Mouse (Mus musculus) megakaryocyte-erythroid progenitor cell, adult 5-6 weeks (primary cell): ENCODE measurements around the gene Mllt3. TPM values are rescaled to one million over a fixed set of nuclear protein-coding genes. Genes with fewer than 3 reads are reported as not detected.

Source experiments
- ATAC-seq: replicated peaks from 2 replicates; pipeline ENCODE4 v1.8.0; 2016; ENCODE audit warnings: mild to moderate bottlenecking, inconsistent platforms; ENCODE audit not compliant: severe bottlenecking, poor library complexity, low FRiP score, low TSS enrichment
- total RNA-seq, 2 experiments: library from RNA; stranded (forward) in 1 of 2; stranded (reverse) in 1 of 2; fragments of 200-1000, 215-1000 nt in 1 of 2; fragments of >200 nt in 1 of 2; fragmentation: Nextera tagmentation in 1 of 2; gene quantifications; 2 replicates each; pipeline ENCODE4 v1.2.3; 2014 to 2017

Gene Mllt3
- total RNA-seq, 2 experiments from 2014 or later: 74.7 to 125 TPM

DNA sequence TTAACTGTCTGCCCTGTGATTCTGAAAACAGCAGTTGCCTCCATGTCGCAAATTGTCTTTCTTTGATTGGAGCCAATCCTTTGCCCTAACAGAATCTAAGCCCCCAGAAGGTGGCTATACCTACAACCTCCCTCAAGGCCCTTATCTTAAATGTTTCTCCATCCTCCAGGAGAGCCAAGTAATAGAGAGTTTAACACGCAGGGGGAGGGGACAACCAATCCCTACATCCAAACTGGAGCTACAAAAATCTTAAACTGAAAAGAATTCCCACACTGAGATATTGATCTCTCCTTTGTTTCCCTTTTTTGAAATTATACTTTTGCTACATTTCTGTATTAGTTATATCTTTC lies 281.7 kb downstream of the Mllt3 start:
- ATAC-seq: peak; percentile 59

DNA sequence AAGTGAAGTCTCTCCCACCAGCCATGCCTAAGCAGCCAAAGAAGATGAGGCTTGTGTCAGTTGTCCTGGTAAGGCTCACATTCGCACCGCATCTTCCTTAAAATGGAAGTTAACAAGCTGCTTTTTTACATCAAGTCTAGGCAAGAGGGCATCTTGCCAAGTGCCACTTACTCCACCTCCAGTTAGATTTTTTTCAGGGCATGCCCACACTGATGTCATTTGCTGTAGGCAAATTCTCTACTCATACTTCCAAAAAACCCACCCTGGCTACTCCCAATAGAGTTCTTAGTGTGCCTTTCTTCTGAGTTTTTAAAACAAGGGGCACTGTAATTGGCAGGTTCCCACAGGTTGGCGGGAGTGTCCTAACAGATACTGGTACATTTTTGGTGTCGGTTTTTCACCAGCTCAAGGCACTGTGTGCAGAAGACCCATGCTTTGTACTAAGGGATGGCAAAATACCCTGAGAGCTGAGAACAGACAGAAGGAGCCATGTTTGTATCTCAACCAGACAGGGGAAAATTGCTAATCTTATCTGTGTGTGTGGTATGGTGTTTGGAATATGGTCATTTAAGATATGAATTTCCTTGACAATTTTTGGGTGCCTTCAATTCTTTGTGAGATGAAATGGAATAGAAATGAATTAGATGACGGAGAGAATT lies 282.2 kb downstream of the Mllt3 start:
- peak; percentile 96 for ATAC-seq

DNA sequence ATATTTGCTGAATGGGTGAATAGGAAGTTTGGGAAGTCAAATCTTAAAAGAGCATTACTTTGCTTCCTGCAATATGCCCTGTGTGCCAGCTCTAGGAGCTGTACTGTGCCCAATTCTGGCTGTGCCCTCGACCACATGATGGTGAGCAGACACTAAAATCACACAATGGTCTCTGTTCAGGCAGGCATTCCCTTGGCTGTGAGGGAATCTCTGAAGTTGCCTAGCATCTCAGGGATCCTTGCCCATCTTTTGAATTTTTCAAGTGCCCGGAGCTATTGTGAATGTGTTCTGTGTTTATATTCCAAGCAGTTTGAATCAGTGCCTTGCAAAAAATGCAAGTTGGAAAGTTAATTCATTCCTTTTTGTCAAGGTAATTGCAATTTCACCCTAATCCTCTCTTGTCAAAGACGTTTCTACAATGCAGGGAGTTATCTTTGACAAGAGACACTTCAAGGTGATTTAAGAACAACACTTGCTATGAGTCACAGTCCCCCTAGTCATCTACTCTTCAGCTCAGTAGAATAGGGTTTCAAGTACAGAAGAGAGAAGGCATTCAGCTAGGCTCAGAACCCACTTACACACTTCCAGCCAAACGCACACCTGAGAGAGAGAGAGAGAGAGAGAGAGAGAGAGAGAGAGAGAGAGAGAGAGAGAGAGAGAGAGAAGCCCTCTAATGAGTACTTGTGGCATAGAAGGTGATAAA lies 283.5 kb downstream of the Mllt3 start:
- no peak for ATAC-seq

DNA sequence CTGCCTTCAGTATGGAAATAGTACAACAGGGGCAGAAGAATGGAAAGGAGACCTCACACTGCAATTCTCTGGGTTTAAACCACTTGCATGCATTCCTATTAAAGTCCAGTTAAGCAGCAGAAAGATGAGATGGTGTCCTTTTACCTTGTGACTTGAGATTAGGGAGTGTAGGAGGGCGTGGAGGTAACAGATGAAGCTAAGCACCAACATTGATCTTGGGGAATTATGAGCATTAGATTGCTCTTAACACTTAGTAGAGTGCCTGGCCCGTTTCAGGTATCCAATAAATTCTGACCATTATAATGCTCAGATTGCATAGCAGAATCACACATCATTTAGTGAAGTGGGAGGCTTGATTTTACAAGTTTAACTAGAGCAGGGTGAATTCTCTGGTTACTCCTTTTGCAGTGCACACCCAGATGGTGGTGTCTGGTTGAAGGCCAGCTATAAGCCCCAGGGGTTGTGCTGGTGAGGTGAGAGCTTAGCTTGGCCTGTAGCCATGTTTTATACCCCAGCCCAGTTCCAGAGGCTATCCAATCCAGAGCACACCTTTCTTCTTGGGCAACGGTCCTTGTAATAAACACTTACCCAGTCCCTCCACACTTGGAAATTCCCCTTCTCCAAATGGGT lies 288.0 kb downstream of the Mllt3 start:
- no peak for ATAC-seq

DNA sequence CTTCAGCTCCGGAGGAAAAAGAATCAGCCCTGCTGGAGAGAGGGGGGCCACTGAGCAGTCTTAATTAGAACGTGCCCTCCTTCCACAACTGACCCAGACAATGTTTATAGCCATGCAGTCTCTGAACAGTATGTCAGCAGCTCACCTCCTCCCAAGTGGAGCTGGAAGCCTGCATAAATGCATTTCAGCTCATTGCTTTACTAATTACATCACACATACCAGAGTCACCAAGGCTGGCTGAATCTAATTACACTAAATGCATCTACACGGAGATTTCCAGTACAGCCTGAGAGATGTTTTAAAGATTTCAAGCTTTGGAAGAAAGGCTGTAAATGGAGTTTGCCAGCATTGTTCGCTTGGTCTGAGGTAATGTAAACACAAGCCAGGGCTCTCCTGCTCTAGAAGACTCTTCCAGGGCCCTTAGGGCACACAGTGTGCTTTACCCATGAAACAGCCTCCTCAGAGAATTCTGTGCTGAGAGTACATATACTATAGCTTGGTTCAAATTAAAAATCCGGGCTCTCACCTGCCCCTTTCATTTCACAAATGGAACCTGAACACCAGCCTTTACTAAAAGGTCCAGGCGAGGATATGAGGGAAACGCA lies 293.5 kb downstream of the Mllt3 start:
- ATAC-seq: no peak

DNA sequence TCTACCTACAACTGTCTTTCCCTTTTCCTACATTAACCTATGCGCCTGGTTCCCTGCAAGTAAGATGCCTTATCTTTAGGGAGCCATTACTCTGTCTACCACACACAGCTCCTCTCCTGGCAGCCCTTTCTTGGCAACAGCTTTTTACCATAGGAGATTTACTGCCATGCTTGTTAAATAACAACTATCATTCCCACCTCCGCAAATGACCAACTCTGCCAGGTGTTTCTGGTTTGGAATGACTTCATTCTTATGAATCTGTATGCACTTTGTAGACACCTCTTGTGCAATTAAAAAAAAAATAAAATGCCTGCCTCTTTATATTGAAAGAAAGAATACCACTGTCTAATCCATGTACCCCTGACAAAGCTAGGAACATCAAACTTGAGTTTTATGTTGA lies 294.1 kb downstream of the Mllt3 start:
- ATAC-seq: no peak

DNA sequence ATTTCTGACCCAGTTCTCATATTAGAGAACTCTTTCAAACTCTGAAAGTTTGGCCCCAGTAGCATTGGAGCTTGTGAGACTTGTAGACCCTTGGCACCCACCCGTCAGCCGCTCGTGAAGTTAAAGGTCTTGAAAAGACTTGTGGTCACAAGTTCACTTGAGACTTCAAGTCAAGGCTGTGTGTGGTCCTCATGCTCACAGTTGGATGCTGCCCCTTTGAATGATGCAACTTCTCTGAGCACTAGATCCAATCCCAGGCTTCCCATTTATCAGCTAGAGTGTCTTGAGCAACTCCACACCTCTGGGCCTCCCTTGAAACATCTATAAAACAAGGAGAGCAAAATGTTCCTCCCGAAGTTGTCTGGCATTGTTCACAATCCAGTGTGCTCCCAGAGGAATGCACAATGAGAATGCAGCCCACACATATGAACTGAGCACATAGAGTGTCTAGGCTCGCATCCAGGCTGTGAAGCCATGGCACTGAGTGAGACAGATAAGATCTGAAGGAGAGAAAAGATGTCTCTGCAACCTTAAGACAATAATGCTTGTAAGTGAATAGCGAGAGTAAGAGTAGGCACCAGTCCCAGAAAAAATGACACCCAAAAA lies 295.9 kb downstream of the Mllt3 start:
- no peak for ATAC-seq

DNA sequence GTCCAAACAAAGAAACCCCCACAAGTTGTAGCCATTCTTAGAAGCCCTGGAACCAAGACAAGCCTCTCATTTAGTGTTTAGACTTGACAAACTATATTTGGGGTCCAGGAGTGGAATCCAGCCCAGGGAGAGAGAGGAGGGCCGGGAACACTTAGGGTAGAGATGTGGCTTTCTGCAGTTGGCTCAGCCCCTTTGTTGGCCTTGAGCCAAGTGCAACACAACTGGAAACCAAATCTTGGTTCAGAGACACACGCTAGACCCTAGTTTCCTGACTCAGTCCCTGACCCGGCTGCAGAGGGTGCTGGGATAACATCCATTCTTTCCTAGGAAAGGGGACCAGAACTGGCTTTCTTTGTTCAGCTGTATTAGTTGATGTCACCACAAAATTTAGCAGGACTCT lies 296.4 kb downstream of the Mllt3 start:
- no peak for ATAC-seq

DNA sequence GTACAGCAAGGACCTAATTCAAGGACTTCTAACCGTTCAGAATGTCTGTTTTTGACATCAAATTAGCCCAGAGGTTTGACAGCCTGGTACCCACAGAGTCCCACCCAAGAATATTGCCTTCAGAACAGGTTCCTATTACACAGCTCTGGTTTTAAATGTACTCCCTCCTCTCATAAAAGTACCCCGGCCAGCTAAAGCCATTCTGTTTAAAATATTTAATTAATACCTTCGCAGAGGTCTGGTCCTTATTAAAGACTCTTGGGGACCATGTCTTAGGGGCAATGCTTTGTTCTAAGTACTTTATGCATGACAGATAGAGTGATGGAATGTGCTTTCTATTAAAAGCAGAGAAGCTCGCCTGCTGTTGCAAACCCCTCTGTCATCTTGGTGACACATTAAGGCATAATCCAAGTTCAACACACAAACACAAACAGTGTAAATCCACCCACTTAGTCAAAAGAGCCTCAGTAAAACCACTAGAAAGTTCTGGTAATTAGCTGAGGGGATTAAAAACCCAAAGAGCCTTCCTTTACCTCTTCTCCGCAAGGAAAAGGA lies 302.0 kb downstream of the Mllt3 start:
- no peak for ATAC-seq

DNA sequence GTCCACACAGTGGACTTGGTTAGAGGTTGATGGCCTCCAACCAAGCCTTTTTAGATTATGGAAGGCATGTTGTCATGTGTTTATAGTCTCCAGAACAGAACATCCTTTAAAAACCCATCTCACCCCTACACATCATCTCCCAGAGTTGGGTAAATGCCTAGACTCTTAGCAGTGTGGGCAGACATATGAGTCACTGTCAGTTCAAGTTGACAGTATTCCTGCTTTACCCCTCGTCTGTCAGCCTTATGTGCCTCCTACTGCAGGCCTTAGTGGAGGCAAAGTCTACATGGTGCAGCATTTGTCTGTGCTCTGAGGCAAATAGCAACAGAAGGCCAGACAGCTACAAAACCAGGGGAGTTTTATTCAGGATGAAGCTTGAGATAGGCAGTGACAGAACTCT lies 304.6 kb downstream of the Mllt3 start:
- ATAC-seq: no peak

DNA sequence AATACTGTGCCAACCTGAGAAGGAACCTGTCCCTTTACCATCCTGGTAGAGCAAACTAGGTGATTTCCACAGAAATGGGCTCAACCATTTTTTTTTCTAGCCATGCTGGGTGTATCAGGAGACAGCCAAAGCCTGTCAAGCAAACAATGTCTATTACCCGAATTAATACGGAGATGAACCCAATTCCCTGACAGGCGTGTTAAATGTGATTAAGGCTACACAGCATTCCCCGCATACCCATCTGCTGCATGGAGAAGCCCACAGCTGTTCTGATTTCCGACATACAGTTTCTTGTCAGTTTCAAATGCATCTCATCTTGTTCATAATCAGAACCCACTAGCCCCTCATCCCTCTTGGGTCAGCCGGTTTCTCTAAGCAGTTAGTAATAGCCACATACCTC lies 309.7 kb downstream of the Mllt3 start:
- ATAC-seq: no peak

Other genes with a start within 250 kb of the Mllt3 start
- gene Focad, start 61.3 kb upstream of the Mllt3 start, total RNA-seq (2014; fragmentation: Nextera tagmentation): 38.5 and 50.7 TPM in 2 replicates
- gene Focad, start 61.3 kb upstream of the Mllt3 start, total RNA-seq (2017): 24.8 and 34.5 TPM in 2 replicates